Mouse (Mus musculus) gastrocnemius, postnatal 25 days (tissue): ENCODE results near the gene Exosc10. TPM values are rescaled to one million over a fixed set of nuclear protein-coding genes. Genes with fewer than 3 reads are reported as not detected.
A peak's percentile ranks its signal among the peaks of the same experiment; 100 is the strongest.

ENCODE experiments used
- DNase-seq: peaks from one replicate; pipeline ENCODE4 v3.0.0; 2022
- total RNA-seq, 2 experiments: library from RNA; stranded (reverse); gene quantifications; 1 replicate in 1 of 2; 2 replicates in 1 of 2; pipeline ENCODE4 v1.2.3; 2021

Gene Exosc10
- total RNA-seq, 2 experiments from 2014 or later: 17.1 to 18.5 TPM

DNA sequence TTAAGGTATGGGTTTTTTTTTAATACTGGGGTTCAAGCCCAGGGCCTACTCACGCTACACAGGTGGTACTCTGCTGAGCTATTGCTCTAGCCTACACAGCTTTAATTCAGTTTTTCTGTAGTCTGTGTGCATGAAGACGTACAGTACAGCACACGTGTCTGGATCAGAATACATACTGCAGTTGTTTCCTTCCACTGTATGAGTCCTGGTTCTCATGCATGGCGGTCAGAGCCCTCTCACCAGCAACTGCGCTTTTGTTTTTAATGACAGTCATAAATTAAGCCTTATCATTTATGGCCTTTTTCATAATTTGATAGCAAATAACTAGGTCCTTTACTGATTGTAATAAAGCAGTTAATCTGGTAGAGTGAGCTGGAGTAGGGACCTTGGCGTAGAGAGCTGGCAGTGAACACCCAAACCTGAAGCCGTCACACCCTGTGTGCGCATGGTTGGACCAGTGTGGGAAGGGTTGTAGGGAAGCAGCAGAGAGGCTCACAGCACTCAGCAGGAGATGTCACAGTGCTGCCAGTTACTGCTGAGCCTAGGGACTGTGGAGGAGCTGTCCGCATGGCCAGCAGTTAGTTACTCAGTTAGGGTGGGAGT lies 12.6 kb downstream of the Exosc10 start:
- no peak for DNase-seq

GRCm38 (mm10) chr4:148573222-148573621 lies 15.0 kb downstream of the Exosc10 start:
- DNase-seq: no peak

DNA sequence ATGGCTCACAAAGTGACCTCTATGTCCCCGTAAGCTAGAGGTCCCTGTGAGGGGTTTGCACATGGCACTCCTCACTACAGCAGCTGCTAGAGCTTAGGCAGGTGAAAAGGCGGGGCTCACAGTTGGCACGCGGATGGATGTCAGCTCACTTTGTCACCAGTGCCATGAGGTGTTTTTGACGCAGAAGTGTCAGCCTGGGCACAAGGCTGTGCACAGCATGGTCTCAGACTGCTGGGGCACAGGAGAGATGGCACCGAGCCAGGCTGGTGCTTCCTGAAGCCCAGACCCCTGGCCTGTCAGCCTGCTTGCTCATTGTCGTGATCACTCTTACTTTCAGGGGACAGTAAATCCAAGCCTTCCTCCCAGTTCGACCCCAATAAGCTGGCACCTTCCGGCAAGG lies 22.5 kb downstream of the Exosc10 start:
- no peak for DNase-seq

DNA sequence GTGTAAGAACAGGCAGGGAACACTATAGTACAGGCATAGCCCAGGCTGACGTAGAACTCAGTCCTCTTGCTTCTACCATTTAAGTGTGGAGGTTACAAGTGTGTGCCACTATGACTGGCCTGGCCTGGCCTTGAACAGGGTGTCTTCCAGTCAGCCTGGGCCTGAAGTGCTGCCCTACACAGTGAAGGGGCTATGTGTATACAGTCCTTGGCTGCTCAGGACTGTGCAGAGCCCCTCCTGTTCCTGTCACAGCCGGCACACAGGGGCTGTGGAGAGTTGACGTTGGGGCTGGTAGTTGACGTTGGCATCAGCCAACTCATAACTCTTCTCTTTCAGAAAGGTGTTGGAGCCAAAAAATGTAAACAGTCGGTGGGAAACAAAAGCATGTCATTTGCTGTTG lies 23.2 kb downstream of the Exosc10 start:
- DNase-seq: no peak

GRCm38 (mm10) chr4:148583257-148583656 lies 25.0 kb downstream of the Exosc10 start:
- no peak for DNase-seq

- DNase-seq: no peak
Observed at GRCm38 (mm10) chr4:148586648-148587047, 28.4 kb downstream of the Exosc10 start.

GRCm38 (mm10) chr4:148588793-148589192 lies 30.6 kb downstream of the Exosc10 start:
- DNase-seq: no peak

GRCm38 (mm10) chr4:148589565-148589964 lies 31.3 kb downstream of the Exosc10 start:
- DNase-seq: no peak

DNA sequence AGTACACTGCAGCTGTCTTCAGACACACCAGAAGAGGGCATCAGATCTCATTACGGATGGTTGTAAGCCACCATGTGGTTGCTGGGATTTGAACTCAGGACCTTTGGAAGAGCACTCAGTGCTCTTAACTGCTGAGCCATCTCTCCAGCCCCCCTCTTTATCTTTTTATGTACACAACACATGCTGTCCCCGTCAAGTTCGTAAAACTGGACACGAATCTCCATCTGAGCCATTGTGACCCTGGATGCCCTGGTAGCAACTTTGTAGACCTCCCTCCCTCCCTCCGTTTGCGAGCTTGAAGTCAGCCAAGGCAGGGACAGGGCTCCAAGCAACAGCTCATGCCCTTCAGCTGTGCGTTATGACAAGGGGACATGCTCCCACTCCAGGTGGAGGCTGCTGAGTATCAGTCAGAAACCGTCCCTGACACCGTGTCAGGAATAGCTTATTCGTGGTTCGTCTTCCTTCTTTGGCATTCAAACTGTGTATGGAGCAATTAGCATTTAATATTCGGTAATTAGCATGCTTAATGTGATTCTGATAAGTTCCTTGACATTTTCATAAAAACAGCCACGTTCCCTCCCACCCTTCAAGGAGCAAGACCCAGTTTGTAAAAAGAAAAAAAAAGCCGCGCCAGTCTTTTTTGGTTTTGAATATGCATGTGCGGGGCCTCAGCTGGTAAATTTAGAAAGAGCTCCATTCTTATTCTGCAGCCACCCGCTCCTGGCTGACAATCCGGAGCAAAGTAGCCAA lies 32.4 kb downstream of the Exosc10 start:
- no peak for DNase-seq

DNA sequence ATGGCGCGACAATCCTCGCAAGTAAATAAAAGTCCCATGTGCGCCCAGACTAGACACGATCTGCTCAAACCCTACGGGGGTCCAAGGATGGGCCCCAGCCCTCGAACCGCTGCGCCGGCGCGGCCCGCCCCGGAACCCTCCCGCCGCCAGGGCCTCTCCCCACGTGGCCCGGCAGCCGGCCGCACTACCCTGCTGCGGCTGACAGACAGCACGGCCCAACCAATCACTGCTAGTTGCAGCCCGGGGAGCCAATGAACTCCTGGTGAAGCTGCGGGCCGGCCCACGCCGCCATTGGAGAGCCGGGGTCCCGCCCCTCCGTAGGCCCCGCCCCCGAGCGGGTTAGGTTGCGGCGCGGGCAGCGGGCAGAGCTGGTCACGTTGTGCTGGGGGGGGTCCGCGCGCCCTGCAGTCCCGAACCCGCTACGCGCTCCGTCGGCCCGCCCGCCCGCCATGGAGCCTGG lies 33.0 kb downstream of the Exosc10 start, which contains the start of gene Srm:
Gene Srm (plus strand): TSS at position 333 of the 460 bp plus-strand sequence.
- peak; percentile 99 for DNase-seq

GRCm38 (mm10) chr4:148591637-148592380 lies 33.6 kb downstream of the Exosc10 start:
- peak; percentile 38 for DNase-seq

DNA sequence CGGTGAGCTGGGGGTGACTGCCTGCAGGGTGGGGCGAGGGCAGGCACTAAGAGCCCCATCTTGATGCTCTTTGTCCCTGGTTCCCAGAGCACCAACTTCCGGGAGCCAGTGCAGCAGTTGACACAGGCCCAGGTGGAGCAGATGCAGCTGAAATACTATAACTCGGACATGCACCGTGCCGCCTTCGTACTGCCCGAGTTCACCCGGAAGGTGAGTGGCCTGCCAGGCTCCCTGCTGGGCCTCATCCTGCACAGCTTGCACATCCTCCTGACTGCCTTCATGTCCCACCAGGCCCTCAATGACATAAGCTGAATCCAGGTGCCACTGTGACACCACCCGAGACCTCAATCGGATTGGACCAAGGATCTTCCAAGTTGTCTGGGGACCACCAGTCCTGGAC lies 35.8 kb downstream of the Exosc10 start:
- no peak for DNase-seq

DNA sequence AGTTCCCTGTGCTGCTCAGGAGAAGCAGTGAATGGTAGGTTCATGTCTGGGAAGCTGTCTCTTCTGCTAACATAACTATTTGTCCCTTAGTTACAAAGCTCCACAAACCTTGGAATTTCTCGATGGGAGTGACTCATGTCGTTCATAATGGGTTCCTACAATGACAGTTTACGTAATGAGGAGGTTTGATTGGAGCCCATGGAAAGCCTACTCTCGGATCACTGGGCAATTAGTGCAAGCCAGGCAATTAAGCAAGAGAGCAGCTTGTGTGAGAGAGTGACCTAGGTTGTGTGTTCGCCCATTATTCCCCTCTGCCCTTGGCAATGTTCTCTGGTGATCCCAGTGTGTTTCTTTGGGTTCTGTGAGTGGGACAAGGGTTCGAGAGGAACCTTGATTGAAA lies 37.7 kb downstream of the Exosc10 start:
- no peak for DNase-seq

GRCm38 (mm10) chr4:148596731-148597130 lies 38.5 kb downstream of the Exosc10 start:
- no peak for DNase-seq

- no peak for DNase-seq
Observed at GRCm38 (mm10) chr4:148598826-148599225, 40.6 kb downstream of the Exosc10 start.

DNA sequence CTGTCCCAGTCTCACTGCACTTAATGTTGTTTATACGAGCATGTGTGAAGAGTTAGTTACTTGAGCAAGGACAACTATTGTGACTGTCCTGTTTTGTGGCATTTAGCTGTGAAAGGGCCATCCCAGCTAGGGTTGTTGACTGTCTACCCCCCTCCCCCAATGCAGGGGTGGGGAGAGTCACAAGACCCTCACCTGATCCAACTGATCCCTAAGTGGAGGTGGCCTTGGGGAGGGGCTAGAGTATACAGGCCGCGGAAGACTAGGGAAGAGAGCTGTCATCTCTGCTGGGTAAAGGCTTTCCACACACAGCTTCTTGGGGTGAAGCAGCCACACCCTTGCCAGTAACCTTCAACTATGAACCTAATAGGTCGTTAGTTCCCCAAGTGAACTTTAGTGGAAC lies 42.1 kb downstream of the Exosc10 start:
- no peak for DNase-seq

DNA sequence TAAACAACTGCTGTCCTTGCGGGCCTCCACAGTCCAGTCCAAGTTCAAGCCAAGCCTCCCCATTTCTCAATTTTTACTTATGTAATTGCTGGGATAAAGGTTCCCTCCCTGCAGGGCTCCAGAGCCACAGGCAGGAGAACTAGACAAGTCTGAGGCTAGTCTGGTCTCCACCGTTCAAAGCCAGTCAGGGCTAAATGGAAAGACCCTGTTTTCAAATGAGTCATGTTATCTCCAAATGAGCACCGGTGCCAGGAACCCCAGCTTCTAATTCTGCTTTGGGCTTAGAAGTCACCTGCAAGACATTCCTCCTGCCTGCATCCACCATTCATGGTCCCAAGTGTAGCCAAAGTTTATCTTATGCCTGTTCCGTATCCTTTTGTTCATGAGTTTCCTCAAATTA lies 43.6 kb downstream of the Exosc10 start:
- DNase-seq: no peak

GRCm38 (mm10) chr4:148602357-148603120 lies 44.3 kb downstream of the Exosc10 start, which contains the start of gene Masp2:
Masp2 (plus strand) TSS chr4:148602554.
- DNase-seq: no peak

GRCm38 (mm10) chr4:148603376-148604139 lies 45.3 kb downstream of the Exosc10 start:
- no peak for DNase-seq

DNA sequence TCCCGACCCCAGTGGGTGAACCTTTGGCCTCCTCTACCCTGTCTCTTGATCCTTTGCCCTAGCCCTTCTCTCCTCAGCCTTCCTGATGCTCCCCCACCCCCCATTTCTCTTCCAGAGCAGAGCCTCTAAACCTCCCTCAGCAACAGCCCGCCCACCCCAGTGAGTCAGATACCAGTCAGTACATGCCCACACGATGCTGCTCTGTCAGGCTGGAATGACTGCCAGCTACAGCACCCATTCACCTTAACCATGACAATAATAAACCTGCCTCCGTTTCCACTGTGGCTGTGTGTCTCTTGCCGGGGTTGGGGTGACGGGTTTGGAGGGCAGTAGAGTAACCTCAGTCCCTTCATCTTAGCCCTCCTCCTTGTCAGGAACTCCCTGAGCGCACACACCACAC lies 45.9 kb downstream of the Exosc10 start:
- DNase-seq: no peak

GRCm38 (mm10) chr4:148604541-148605165 lies 46.4 kb downstream of the Exosc10 start:
- no peak for DNase-seq
